Mouse (Mus musculus) C2C12 (cell line): Measurements from ENCODE around the gene Ptges.

Experiments
- CTCF ChIP-seq: IDR thresholded peaks from one replicate; pipeline ENCODE4 v1.5.1; 2011; ENCODE audit not compliant: control insufficient read depth, insufficient read depth, insufficient read length
- MAX ChIP-seq: IDR thresholded peaks from one replicate; pipeline ENCODE4 v1.6.1; 2011; ENCODE audit warnings: mild to moderate bottlenecking, control low read depth
- MYOD1 ChIP-seq: IDR thresholded peaks from one replicate; pipeline ENCODE4 v1.6.1; 2011; ENCODE audit warnings: low read depth; ENCODE audit not compliant: control insufficient read depth, insufficient read length

GRCm38 (mm10) chr2:30920216-30920615, 9.4 kb downstream of the Ptges start:
- TF ChIP-seq CTCF (no peak), MAX (peak; percentile 89), MYOD1 (peak; percentile 7)
